Mouse (Mus musculus): ENCODE data around the gene Ap1g1.
"Not testable (repeated sequence)": the region's sequence is repeated elsewhere in the genome, so short reads cannot be mapped to it uniquely, and the experiment has no call there.

DNA sequence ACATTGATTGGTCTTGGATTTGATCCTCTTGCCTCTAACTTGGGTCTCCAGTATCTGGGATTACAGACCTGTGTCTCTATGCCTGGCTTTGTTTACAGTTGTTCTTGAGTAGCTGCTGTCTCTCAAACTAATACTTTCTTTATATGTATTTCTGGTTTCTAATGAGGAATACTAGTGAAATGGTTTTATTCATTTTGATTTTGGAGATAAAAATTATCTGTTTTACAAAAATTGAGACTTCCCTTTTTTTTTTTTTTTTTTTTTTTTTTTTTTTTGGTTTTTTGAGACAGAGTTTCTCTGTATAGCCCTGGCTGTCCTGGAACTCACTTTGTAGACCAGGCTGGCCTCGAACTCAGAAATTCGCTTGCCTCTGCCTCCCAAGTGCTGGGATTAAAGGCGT lies 95.4 kb downstream of the Ap1g1 start:
- not testable (repeated sequence) for TF ChIP-seq CTCF (conservative IDR thresholded peaks at IDR 0.05; ENCODE audit: low read length); NANOG (IDR thresholded peaks at IDR 0.05; ENCODE audit: borderline replicate concordance, low read length); POU5F1 (IDR thresholded peaks at IDR 0.05; ENCODE audit: borderline replicate concordance, low read length)

All from E14TG2a.4 (cell line).